Mouse (Mus musculus) lung, postnatal 0 days (tissue): ENCODE data around the gene Serpinb11. TPM values are rescaled to one million over a fixed set of nuclear protein-coding genes. Genes with fewer than 3 reads are reported as not detected.

Experiments used
- ATAC-seq: fragments of 200-750 bp; cut with Nextera tagmentation; 2 replicates; pipeline ENCODE4 v1.8.0; 2017; ENCODE audit warnings: moderate library complexity
- DNase-seq: peaks from one replicate; pipeline ENCODE4 v3.0.0-alpha.2; 2016; ENCODE audit warnings: low spot score
- H3K27ac ChIP-seq: fragments of 300-500 bp; sonication (generic); 2 replicates; pipeline ENCODE4 v1.5.1; 2014; ENCODE audit warnings: antibody characterized with exemption, mild to moderate bottlenecking, low read length, mixed read lengths
- H3K27me3 ChIP-seq: fragments of 300-500 bp; sonication (generic); replicated peaks from 2 replicates; pipeline ENCODE4 v1.6.1; 2014; ENCODE audit warnings: low read length, mixed read lengths; ENCODE audit not compliant: insufficient read depth
- H3K36me3 ChIP-seq: fragments of 300-500 bp; sonication (generic); 2 replicates; pipeline ENCODE4 v1.6.1; 2014; ENCODE audit warnings: low read length, mixed read lengths; ENCODE audit not compliant: insufficient read depth
- H3K4me1 ChIP-seq: fragments of 300-500 bp; sonication (generic); 2 replicates; pipeline ENCODE4 v1.6.1; 2014; ENCODE audit warnings: antibody characterized with exemption, low read depth, low read length, mixed read lengths; ENCODE audit not compliant: insufficient read depth
- H3K4me2 ChIP-seq: fragments of 300-500 bp; sonication (generic); replicated peaks from 2 replicates; pipeline ENCODE4 v1.6.1; 2014; ENCODE audit warnings: low read depth, mild to moderate bottlenecking, low read length, moderate library complexity, mixed read lengths
- H3K4me3 ChIP-seq: fragments of 300-500 bp; sonication (generic); 2 replicates; pipeline ENCODE4 v1.5.1; 2014; ENCODE audit warnings: low read depth, low read length
- H3K9ac ChIP-seq: fragments of 300-500 bp; sonication (generic); replicated peaks from 2 replicates; pipeline ENCODE4 v1.6.1; 2014; ENCODE audit warnings: low read depth, mild to moderate bottlenecking
- H3K9me3 ChIP-seq: fragments of 300-500 bp; sonication (generic); 2 replicates; pipeline ENCODE4 v1.6.1; 2016; ENCODE audit warnings: low read length, mixed read lengths
- CTCF ChIP-seq: IDR thresholded peaks from 2 replicates; pipeline ENCODE4 v1.5.1; 2016; ENCODE audit warnings: antibody characterized with exemption, mild to moderate bottlenecking
- EP300 ChIP-seq: IDR thresholded peaks from 2 replicates; pipeline ENCODE4 v1.6.1; 2016; ENCODE audit warnings: antibody characterized with exemption, mild to moderate bottlenecking, control low read depth
- WGBS: fragments of 180-500 bp; shearing (Covaris S2); extraction: QIAGEN DNeasy Blood & Tissue Kit; methylation state at CpG from one replicate; pipeline ENCODE4 v1.1.7; 2014; 5-methylcytosine and 5-hydroxymethylcytosine counted together
- polyA plus RNA-seq: library from polyadenylated mRNA; unstranded; fragments of >200 nt; fragmentation: Nextera tagmentation; extraction: Ambion mirVana; gene quantifications from 2 replicates; pipeline ENCODE4 v1.2.1, GENCODE M21; 2015

Serpinb11 gene
- polyA plus RNA-seq, 1 experiment from 2014 or later: 0.11 TPM

DNA sequence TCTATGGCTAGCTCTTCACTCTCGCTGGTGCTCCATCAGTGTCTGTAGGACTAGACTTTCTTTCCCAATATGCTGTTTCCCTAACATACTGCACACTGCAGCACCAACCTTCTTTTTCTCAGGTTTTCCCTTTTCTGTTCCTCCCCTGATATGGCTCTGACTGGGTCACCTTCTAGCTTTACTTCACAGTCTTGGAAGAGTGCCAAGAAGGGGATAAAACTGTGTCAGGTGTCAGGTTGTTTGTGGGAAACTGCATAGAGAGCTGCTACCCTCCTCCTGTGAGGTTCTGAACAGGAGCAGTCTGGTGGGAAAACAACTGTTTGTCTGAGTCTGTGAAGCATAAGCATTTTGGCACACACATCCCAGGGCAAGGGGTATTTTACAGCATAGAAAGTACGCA, 7.9 kb downstream of the Serpinb11 start:
- H3K9ac ChIP-seq: no peak overlapping the region
- 60% methylated on average over 2 of the region's 2 CpGs for WGBS
- no peaks in the 10 kb centered on the region for H3K36me3 ChIP-seq
- no peaks in the 10 kb centered on the region for H3K27me3 ChIP-seq
- no peak for TF ChIP-seq CTCF
- H3K4me1 ChIP-seq: no peaks in the 10 kb centered on the region
- DNase-seq (no peak), ATAC-seq (no peak)
- H3K27ac ChIP-seq: no peak overlapping the region
- H3K9me3 ChIP-seq: no peaks in the 10 kb centered on the region
- no peak overlapping the region for H3K4me2 ChIP-seq
- no peak overlapping the region for H3K4me3 ChIP-seq

DNA sequence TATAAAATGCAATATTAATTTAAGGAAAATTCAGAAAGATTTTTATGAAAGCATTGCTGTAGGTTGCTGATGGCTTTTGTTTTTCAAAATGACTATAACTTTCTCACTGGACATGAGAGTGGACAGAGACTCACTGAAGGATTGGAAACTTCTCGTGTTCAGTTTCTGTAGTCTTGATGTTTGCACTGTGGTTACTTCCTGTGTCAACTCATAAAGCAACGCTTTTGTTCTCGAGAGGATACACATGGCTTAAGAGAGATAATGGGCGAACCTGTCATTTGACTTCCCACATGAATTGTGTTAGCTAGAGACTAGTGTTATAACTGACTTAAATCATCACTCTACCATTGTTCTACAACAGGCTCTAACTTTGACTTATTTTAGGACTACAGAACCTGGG, 16.0 kb downstream of the Serpinb11 start:
- no peaks in the 10 kb centered on the region for H3K9me3 ChIP-seq
- H3K36me3 ChIP-seq: no peaks in the 10 kb centered on the region
- no peak overlapping the region for H3K4me3 ChIP-seq
- no peak overlapping the region for H3K9ac ChIP-seq
- no peaks in the 10 kb centered on the region for H3K4me1 ChIP-seq
- TF ChIP-seq CTCF (no peak), EP300 (no peak)
- WGBS: 27% methylated on average over 4 of the region's 4 CpGs
- no peak for ATAC-seq
- no peak overlapping the region for H3K27ac ChIP-seq
- DNase-seq: no peak
- no peaks in the 10 kb centered on the region for H3K27me3 ChIP-seq
- no peak overlapping the region for H3K4me2 ChIP-seq

DNA sequence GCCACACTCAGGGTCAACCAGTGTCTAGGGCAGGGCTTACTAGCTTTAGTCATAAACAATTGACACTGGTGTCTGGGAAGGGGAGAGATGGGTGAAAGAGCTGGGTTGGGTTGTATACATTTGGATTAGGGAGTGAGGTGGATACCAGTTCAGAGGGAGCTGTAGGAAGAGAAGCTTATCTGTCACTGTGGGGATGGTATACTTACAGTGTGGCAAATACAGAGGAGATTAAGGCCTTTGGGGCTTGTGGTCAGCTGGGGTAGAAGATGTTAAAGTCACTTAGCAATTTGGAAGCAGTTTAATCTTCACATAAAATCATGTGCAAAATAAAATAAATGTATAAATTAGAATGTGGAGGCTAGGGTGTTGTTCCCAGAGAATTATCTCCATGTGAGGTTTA, 17.4 kb downstream of the Serpinb11 start:
- Histone ChIP-seq H3K27me3 (no peaks in the 10 kb centered on the region), H3K4me1 (no peaks in the 10 kb centered on the region), H3K36me3 (no peaks in the 10 kb centered on the region), H3K4me2 (no peak overlapping the region), H3K27ac (no peak overlapping the region), H3K4me3 (no peak overlapping the region), H3K9me3 (no peaks in the 10 kb centered on the region), H3K9ac (no peak overlapping the region)
- DNase-seq: no peak
- TF ChIP-seq EP300 (no peak), CTCF (no peak)
- ATAC-seq: no peak

DNA sequence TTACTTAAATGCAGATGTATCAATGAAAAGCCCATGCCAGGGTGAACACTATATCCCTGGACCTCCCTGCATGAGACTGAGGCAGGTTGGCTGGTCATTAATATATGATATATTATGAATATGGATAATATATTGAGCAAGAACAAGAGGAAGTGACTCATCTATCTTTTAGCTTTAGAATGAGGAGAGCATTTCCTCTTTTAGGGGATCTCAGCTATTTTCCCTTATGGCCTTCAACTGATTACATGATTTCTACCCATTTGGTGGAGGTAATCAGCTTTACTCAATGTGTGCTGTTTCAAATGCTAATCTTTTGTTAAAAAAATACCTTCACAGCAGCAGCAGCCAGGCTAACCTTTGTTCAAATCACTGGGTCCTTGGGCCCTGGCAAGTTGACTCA, 20.5 kb downstream of the Serpinb11 start:
- ATAC-seq: no peak
- TF ChIP-seq CTCF (no peak), EP300 (no peak)

DNA sequence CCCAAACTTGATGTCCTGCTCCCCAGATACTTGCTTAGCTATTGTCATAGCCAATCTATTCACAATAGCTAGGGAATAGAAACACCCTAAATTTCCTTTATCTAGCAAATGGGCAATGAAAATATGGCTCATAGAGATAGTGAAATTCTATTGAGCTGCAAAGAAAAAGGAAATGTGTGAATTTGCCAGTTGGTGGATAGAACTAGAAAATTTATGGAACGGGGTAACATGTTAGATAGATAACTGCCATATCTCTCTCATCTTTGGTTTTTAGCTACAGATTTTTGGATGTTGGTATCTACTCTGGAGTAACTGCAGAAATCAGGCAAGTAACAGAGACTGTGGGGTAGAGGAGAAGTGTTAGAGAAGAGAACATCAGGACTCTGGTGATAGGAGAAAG, 21.4 kb downstream of the Serpinb11 start:
- Histone ChIP-seq H3K9me3 (no peaks in the 10 kb centered on the region), H3K27me3 (no peaks in the 10 kb centered on the region), H3K27ac (no peak overlapping the region), H3K4me1 (no peaks in the 10 kb centered on the region), H3K4me2 (no peak overlapping the region), H3K4me3 (no peak overlapping the region), H3K9ac (no peak overlapping the region), H3K36me3 (no peaks in the 10 kb centered on the region)
- WGBS: 88% methylated on average over 1 of the region's 1 CpGs
- TF ChIP-seq EP300 (no peak), CTCF (no peak)
- DNase-seq (no peak), ATAC-seq (no peak)

More for the DNA sequence above, 20.5 kb downstream of the Serpinb11 start:
- H3K27ac ChIP-seq: no peak overlapping the region
- no peak overlapping the region for H3K4me2 ChIP-seq
- no peaks in the 10 kb centered on the region for H3K27me3 ChIP-seq
- no peak overlapping the region for H3K4me3 ChIP-seq
- no peaks in the 10 kb centered on the region for H3K36me3 ChIP-seq
- no peak overlapping the region for H3K9ac ChIP-seq
- DNase-seq: no peak
- H3K9me3 ChIP-seq: no peaks in the 10 kb centered on the region
- H3K4me1 ChIP-seq: no peaks in the 10 kb centered on the region

DNA sequence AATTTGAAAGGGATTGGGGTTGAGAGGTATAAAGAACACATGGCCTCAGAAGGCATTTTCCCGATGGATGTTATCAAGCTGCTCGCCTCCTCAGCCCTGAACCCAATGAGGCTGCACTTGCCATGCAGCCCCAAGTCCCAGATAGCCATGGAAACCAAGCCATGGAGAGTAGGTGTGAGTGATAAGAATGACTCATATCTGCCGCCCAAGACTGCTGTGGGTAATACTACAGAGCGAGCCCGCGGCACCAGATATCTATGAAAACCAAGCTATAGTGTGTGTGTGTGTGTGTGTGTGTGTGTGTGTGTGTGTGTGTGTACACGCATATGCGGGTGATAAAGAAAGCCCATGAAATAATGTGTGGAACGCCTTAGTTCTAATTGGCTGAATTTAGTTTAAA, 23.5 kb downstream of the Serpinb11 start:
- 85% methylated on average over 9 of the region's 9 CpGs for WGBS
- ATAC-seq (no peak), DNase-seq (no peak)

DNA sequence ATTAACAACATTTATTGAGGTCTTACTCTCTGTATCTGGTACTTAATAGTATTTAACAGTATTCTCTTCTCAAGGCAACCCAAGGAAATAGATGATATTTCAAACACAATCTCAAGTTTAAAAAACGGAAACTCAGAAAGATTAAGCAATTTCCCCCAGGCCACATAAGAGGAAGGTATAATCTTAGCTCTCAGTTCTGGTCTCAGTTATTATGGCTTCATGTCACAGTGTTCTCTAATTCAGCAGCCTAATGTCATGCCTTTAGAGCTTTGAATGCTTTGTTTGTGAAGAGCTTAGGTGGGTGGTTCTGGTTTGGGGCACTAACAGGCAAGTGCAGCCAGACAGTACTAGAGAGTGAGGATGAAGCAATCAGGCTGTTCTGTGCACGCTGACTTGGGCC, 28.8 kb downstream of the Serpinb11 start:
- Histone ChIP-seq H3K36me3 (no peaks in the 10 kb centered on the region), H3K27me3 (no peaks in the 10 kb centered on the region), H3K9me3 (no peaks in the 10 kb centered on the region), H3K4me3 (no peak overlapping the region), H3K27ac (no peak overlapping the region), H3K4me2 (no peak overlapping the region), H3K4me1 (no peaks in the 10 kb centered on the region), H3K9ac (no peak overlapping the region)
- ATAC-seq (no peak), DNase-seq (peak; percentile 20)
- TF ChIP-seq EP300 (no peak), CTCF (no peak)
- 78% methylated on average over 2 of the region's 2 CpGs for WGBS

More for the DNA sequence above, 23.5 kb downstream of the Serpinb11 start:
- TF ChIP-seq CTCF (no peak), EP300 (no peak)
- no peaks in the 10 kb centered on the region for H3K4me1 ChIP-seq
- no peak overlapping the region for H3K9ac ChIP-seq
- H3K27me3 ChIP-seq: no peaks in the 10 kb centered on the region
- H3K4me2 ChIP-seq: no peak overlapping the region
- H3K27ac ChIP-seq: no peak overlapping the region
- no peaks in the 10 kb centered on the region for H3K36me3 ChIP-seq
- no peaks in the 10 kb centered on the region for H3K9me3 ChIP-seq
- H3K4me3 ChIP-seq: no peak overlapping the region
